Mouse (Mus musculus) heart, adult 10 weeks (tissue): ENCODE results near the gene Gckr. TPM values are rescaled to one million over a fixed set of nuclear protein-coding genes. Genes with fewer than 3 reads are reported as not detected.

Experiments used
- polyA plus RNA-seq: library from polyadenylated mRNA; stranded (reverse); fragments of 350-450 nt; fragmentation: Illumina TruSeq; extraction: RNeasy Lipid Tissue Mini Kit (QIAGEN cat#74804); gene quantifications from one replicate; pipeline ENCODE4 v1.2.3, GENCODE M21; 2014; ENCODE audit warnings: low read depth, low replicate concordance

Gckr gene
- not detected for polyA plus RNA-seq

GRCm38 (mm10) chr5:31297047-31297757 is at the start of gene Gckr:
Gckr (plus strand) TSS chr5:31297443.

DNA sequence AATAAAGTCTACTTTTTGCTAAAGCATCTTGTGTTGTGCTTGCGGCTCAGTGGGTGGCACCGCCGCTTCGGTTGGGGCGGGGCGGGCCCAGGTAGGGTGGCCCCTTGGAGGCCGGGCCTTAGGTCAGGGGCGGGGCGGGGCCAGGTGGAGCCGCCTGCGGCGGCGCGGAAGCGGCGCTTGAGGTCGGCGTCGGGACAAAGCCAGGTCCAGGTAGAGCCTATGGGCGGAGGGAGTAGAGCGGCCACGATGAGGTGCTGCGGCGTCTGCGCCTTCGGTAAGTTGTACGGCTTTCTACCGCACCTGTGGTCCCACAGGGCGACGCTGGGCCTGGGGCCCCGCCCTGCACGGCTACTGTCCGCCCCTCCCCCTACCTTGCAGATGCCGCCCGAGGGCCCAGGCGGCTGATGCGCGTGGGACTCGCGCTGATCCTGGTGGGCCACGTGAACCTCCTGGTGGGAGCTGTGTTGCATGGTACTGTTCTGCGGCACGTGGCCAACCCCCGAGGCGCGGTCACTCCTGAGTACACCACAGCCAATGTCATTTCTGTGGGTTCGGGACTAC is 45.6 kb upstream of the Gckr start, which contains the start of gene Krtcap3:
TSS of gene Krtcap3 (plus strand) at position 151 of the 561 bp plus-strand sequence.

DNA sequence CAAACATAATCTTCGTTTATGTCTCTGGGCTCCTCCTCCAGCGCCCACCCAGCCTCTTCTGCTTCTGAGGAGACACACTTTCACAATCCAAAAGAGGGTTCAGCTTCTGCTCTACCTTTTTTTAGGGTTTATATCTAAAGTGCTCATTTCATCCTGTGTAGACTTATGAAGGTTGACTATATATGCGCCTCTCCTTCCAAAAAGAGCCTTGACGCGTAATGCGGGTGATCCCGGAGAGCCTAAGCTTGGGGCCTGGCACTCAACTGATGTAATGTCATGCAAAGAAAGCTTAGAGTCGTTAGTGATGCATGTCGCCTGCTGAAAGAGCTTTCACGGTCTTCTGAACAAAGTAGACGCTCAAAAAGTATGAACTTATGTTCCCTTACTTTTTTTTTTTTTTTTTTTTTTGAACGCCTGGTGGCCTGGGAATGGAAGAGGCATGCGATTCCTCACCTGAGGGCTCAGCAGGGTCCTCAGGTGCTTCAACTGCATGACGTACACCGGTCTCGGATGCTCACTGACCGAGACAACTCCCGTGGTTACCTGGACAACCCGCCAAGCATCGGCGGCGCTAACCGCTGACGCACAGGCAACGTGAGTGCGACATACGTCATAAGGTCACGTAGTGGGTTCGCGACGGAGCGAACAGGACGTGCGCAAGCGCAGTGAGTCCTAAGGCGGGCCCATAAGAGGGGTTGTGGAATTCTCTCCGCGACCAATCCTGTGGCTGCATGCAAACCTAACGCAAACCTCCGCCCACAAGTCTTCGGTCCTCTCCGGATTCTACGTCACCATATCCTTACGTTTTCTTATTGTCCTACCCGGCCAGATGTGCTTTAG is 6.5 kb upstream of the Gckr start, which contains the start of gene Ift172:
TSS of gene Ift172 (minus strand) at position 596 of the 840 bp plus-strand sequence.

GRCm38 (mm10) chr5:31295606-31296141 is 1.6 kb upstream of the Gckr start, which contains the start of gene Fndc4:
Fndc4 (minus strand) TSS chr5:31296080.

Other genes with a start within 250 kb of the Gckr start
- 83.6 TPM for gene Atraid, start 249.1 kb upstream of the Gckr start, polyA plus RNA-seq
- gene Slc5a6, start 248.5 kb upstream of the Gckr start, polyA plus RNA-seq, result 14.1 TPM
- gene Cad, start 242.7 kb upstream of the Gckr start, polyA plus RNA-seq, result 12.7 TPM
- not detected for gene Dnajc5g, start 191.2 kb upstream of the Gckr start, polyA plus RNA-seq
- gene Slc30a3, start 189.2 kb upstream of the Gckr start, polyA plus RNA-seq, result not detected
- gene Trim54, start 180.7 kb upstream of the Gckr start, polyA plus RNA-seq, result 266 TPM
- gene Ucn, start 158.6 kb upstream of the Gckr start, polyA plus RNA-seq, result not detected
- 118 TPM for gene Mpv17, start 143.2 kb upstream of the Gckr start, polyA plus RNA-seq
- 1.3 TPM for gene Gm29609, start 117.5 kb upstream of the Gckr start, polyA plus RNA-seq
- gene Gtf3c2, start 117.3 kb upstream of the Gckr start, polyA plus RNA-seq, result 43.8 TPM
- gene Snx17, start 104.2 kb upstream of the Gckr start, polyA plus RNA-seq, result 62.4 TPM
- gene Eif2b4, start 104.0 kb upstream of the Gckr start, polyA plus RNA-seq, result 48.9 TPM
- 10.8 TPM for gene Zfp513, start 95.1 kb upstream of the Gckr start, polyA plus RNA-seq
- 53.4 TPM for gene Ppm1g, start 76.8 kb upstream of the Gckr start, polyA plus RNA-seq
- 106 TPM for gene Nrbp1, start 56.6 kb upstream of the Gckr start, polyA plus RNA-seq
- not detected for gene Gm9970, start 56.2 kb upstream of the Gckr start, polyA plus RNA-seq
- 3.0 TPM for gene Krtcap3, start 45.8 kb upstream of the Gckr start, polyA plus RNA-seq
- gene Ift172, start 6.3 kb upstream of the Gckr start, polyA plus RNA-seq, result 35.3 TPM
- 7.4 TPM for gene Fndc4, start 1.4 kb upstream of the Gckr start, polyA plus RNA-seq
- 21.4 TPM for gene Zfp512, start 155.0 kb downstream of the Gckr start, polyA plus RNA-seq
- not detected for gene 4930548H24Rik, start 188.3 kb downstream of the Gckr start, polyA plus RNA-seq
- gene Gpn1, start 197.3 kb downstream of the Gckr start, polyA plus RNA-seq, result 17.2 TPM
- gene Slc4a1ap, start 229.6 kb downstream of the Gckr start, polyA plus RNA-seq, result 22.8 TPM
- gene Supt7l, start 230.4 kb downstream of the Gckr start, polyA plus RNA-seq, result 12.4 TPM